Mouse (Mus musculus): ENCODE data around the gene Gm42791.

GRCm38 (mm10) chr5:148980607-148981006 lies 14.3 kb downstream of the Gm42791 start:
- TF ChIP-seq POLR2A (IDR thresholded peaks at IDR 0.05; ENCODE audit: extremely low read depth, insufficient read depth, low read length) = no peak
- TF ChIP-seq CTCF (IDR thresholded peaks at IDR 0.05; ENCODE audit: low read depth, low read length) = no peak

Measured in liver, adult 2 months (tissue).